Mouse (Mus musculus): Measurements from ENCODE around the gene Syt15. TPM values are rescaled to one million over a fixed set of nuclear protein-coding genes. Genes with fewer than 3 reads are reported as not detected.

The Syt15 gene
- not detected in 4 replicates for total RNA-seq (2023)

GRCm38 (mm10) chr14:34219295-34219694, at the start of gene Syt15:
Gene Syt15, plus strand, starts transcription at chr14:34219595.

GRCm38 (mm10) chr14:34201231-34202035, 18.0 kb upstream of the Syt15 start, which contains the start of gene Gprin2:
Gene Gprin2, minus strand, starts transcription at chr14:34201653.

Other genes with a start within 250 kb of the Syt15 start
- 0.14 to 0.44 TPM (median 0.41 TPM) in 4 replicates for gene Zfp488, start 240.8 kb upstream of the Syt15 start, total RNA-seq (2023)
- gene Gm30083, start 204.4 kb upstream of the Syt15 start, total RNA-seq (2023) = not detected in 4 replicates
- gene Gm5460, start 202.8 kb upstream of the Syt15 start, total RNA-seq (2023) = not detected in 4 replicates
- gene Antxrl, start 166.9 kb upstream of the Syt15 start, total RNA-seq (2023) = not detected in 4 replicates
- not detected in 4 replicates for gene Anxa8, start 133.6 kb upstream of the Syt15 start, total RNA-seq (2023)
- gene A630023A22Rik, start 116.8 kb upstream of the Syt15 start, total RNA-seq (2023) = not detected in 4 replicates
- not detected in 4 replicates for gene Npy4r, start 67.1 kb upstream of the Syt15 start, total RNA-seq (2023)
- 0.06 to 0.12 TPM (median 0.09 TPM) in 3 of 4 replicates, not detected in the other for gene Gprin2, start 17.9 kb upstream of the Syt15 start, total RNA-seq (2023)
- gene Shld2, start 90.9 kb downstream of the Syt15 start, total RNA-seq (2023) = 24.0 to 31.4 TPM (median 25.4 TPM) in 4 replicates
- gene Glud1, start 91.1 kb downstream of the Syt15 start, total RNA-seq (2023) = 104 to 120 TPM (median 108 TPM) in 4 replicates
- gene Fam25c, start 135.8 kb downstream of the Syt15 start, total RNA-seq (2023) = not detected in 4 replicates
- not detected in 4 replicates for gene Sncg, start 155.2 kb downstream of the Syt15 start, total RNA-seq (2023)
- gene Mmrn2, start 155.9 kb downstream of the Syt15 start, total RNA-seq (2023) = not detected in 4 replicates

All from B cell, adult 62 days (primary cell).